Mouse (Mus musculus) layer of hippocampus, adult 9-11 months (tissue): Measurements from ENCODE around the gene Rps18.

Source experiments
- DNase-seq: peaks from one replicate; pipeline ENCODE4 v3.0.0; 2022

The Rps18 gene

GRCm38 (mm10) chr17:33902491-33902890, 53.3 kb downstream of the Rps18 start:
- no peak for DNase-seq

- no peak for DNase-seq
Measured at GRCm38 (mm10) chr17:33902079-33902478, 53.7 kb downstream of the Rps18 start.
